Mouse (Mus musculus): ENCODE measurements at regions not wholly inside any gene's neighbourhood (a gene's known extent, or its start where the extent isn't known, plus 50 kb on each side); places are given as distances from the start of the nearest gene placed in this dataset.

- TF ChIP-seq CTCF (IDR thresholded peaks at IDR 0.05; ENCODE audit: control insufficient read depth, insufficient read depth, insufficient read length), result no peak
- peak; percentile 42 for TF ChIP-seq MAX (IDR thresholded peaks at IDR 0.05)
- TF ChIP-seq CEBPB (IDR thresholded peaks at IDR 0.05; ENCODE audit: low read depth), result no peak
- TF ChIP-seq MYOD1 (IDR thresholded peaks at IDR 0.05; ENCODE audit: control insufficient read depth, insufficient read length, low read depth), result no peak
- no peak for TF ChIP-seq USF1 (IDR thresholded peaks at IDR 0.05; ENCODE audit: low read depth)
Observed at GRCm38 (mm10) chr14:14607074-14607473, 95.0 kb upstream of the Slc4a7 start.

Measured in C2C12 (cell line).